Mouse (Mus musculus): ENCODE measurements at regions not wholly inside any gene's neighbourhood (a gene's known extent, or its start where the extent isn't known, plus 50 kb on each side); places are given as distances from the start of the nearest gene placed in this dataset.

- Histone ChIP-seq H3K4me1 (ENCODE audit: control insufficient read depth, insufficient read depth, low read length) (no peaks in the 10 kb centered on the region), H3K36me3 (ENCODE audit: control insufficient read depth, insufficient read depth, low read length) (no peaks in the 10 kb centered on the region), H3K4me3 (replicated peaks; ENCODE audit: low read depth, low read length) (no peak overlapping the region), H3K27me3 (ENCODE audit: control insufficient read depth, insufficient read depth, low read length) (no peaks in the 10 kb centered on the region), H3K9ac (replicated peaks; ENCODE audit: low read length) (no peak overlapping the region), H3K27ac (replicated peaks; ENCODE audit: low read depth, low read length) (no peak overlapping the region), H3K9me3 (ENCODE audit: control insufficient read depth, low read length) (no peaks in the 10 kb centered on the region), H3K4me2 (ENCODE audit: low read length) (no peak overlapping the region)
- ATAC-seq (ENCODE audit: low FRiP score, low TSS enrichment) (no peak), DNase-seq (peak; percentile 2)
- 39% methylated on average over 3 of the region's 3 CpGs for WGBS
Observed at GRCm38 (mm10) chr3:45981851-45982250, 466.2 kb downstream of the Pabpc4l start.

- ATAC-seq (ENCODE audit: low FRiP score, low TSS enrichment) (no peak), DNase-seq (no peak)
- H3K4me3 ChIP-seq (replicated peaks; ENCODE audit: low read depth, low read length): no peak overlapping the region
- no peaks in the 10 kb centered on the region for H3K9me3 ChIP-seq (ENCODE audit: control insufficient read depth, low read length)
- no peaks in the 10 kb centered on the region for H3K4me1 ChIP-seq (ENCODE audit: control insufficient read depth, insufficient read depth, low read length)
- H3K27me3 ChIP-seq (ENCODE audit: control insufficient read depth, insufficient read depth, low read length): no peaks in the 10 kb centered on the region
- WGBS: 90% methylated on average over 3 of the region's 3 CpGs
- H3K4me2 ChIP-seq (ENCODE audit: low read length): no peak overlapping the region
- no peak overlapping the region for H3K27ac ChIP-seq (replicated peaks; ENCODE audit: low read depth, low read length)
- H3K9ac ChIP-seq (replicated peaks; ENCODE audit: low read length): no peak overlapping the region
- H3K36me3 ChIP-seq (ENCODE audit: control insufficient read depth, insufficient read depth, low read length): no peaks in the 10 kb centered on the region
Observed at GRCm38 (mm10) chr3:45968655-45969054, 479.4 kb downstream of the Pabpc4l start.

GRCm38 (mm10) chr3:45934435-45934834, 513.6 kb downstream of the Pabpc4l start:
- no peaks in the 10 kb centered on the region for H3K4me1 ChIP-seq (ENCODE audit: control insufficient read depth, insufficient read depth, low read length)
- no peak for ATAC-seq (ENCODE audit: low FRiP score, low TSS enrichment)
- no peak overlapping the region for H3K4me3 ChIP-seq (replicated peaks; ENCODE audit: low read depth, low read length)
- H3K36me3 ChIP-seq (ENCODE audit: control insufficient read depth, insufficient read depth, low read length): no peaks in the 10 kb centered on the region
- WGBS: 78% methylated on average over 1 of the region's 1 CpGs
- H3K27ac ChIP-seq (replicated peaks; ENCODE audit: low read depth, low read length): no peak overlapping the region
- no peak overlapping the region for H3K4me2 ChIP-seq (ENCODE audit: low read length)
- no peak overlapping the region for H3K9ac ChIP-seq (replicated peaks; ENCODE audit: low read length)
- no peaks in the 10 kb centered on the region for H3K27me3 ChIP-seq (ENCODE audit: control insufficient read depth, insufficient read depth, low read length)
- no peak for DNase-seq
- no peaks in the 10 kb centered on the region for H3K9me3 ChIP-seq (ENCODE audit: control insufficient read depth, low read length)

- DNase-seq: peak; percentile 35
- H3K27me3 ChIP-seq (ENCODE audit: control insufficient read depth, insufficient read depth, low read length): no peaks in the 10 kb centered on the region
- H3K9me3 ChIP-seq (ENCODE audit: control insufficient read depth, low read length): no peaks in the 10 kb centered on the region
- no peak overlapping the region for H3K9ac ChIP-seq (replicated peaks; ENCODE audit: low read length)
- H3K4me2 ChIP-seq (ENCODE audit: low read length): no peak overlapping the region
- 84% methylated on average over 1 of the region's 1 CpGs for WGBS
- no peaks in the 10 kb centered on the region for H3K36me3 ChIP-seq (ENCODE audit: control insufficient read depth, insufficient read depth, low read length)
- no peaks in the 10 kb centered on the region for H3K4me1 ChIP-seq (ENCODE audit: control insufficient read depth, insufficient read depth, low read length)
- H3K4me3 ChIP-seq (replicated peaks; ENCODE audit: low read depth, low read length): no peak overlapping the region
- no peak overlapping the region for H3K27ac ChIP-seq (replicated peaks; ENCODE audit: low read depth, low read length)
- no peak for ATAC-seq (ENCODE audit: low FRiP score, low TSS enrichment)
Observed at GRCm38 (mm10) chr3:45924338-45924737, 523.7 kb downstream of the Pabpc4l start.

All from midbrain, embryonic 14.5 days (tissue).